Mouse (Mus musculus) heart, postnatal 0 days (tissue): ENCODE data around the gene Chil1. TPM values are rescaled to one million over a fixed set of nuclear protein-coding genes. Genes with fewer than 3 reads are reported as not detected.

Experiments
- ATAC-seq: fragments of 200-750 bp; cut with Nextera tagmentation; 2 replicates; pipeline ENCODE4 v1.8.0; 2017; ENCODE audit warnings: low read depth, moderate number of reproducible peaks, moderate library complexity; ENCODE audit not compliant: insufficient read depth
- DNase-seq: peaks from one replicate; pipeline ENCODE4 v3.0.0-alpha.2; 2016; ENCODE audit warnings: low spot score
- H3K27ac ChIP-seq: fragments of 300-500 bp; sonication (generic); 2 replicates; pipeline ENCODE4 v1.5.1; 2014; ENCODE audit warnings: low read depth, mild to moderate bottlenecking
- H3K27me3 ChIP-seq: fragments of 300-500 bp; sonication (generic); 2 replicates; pipeline ENCODE4 v1.6.1; 2014; ENCODE audit warnings: low read length, mixed read lengths; ENCODE audit not compliant: control insufficient read depth, insufficient read depth
- H3K36me3 ChIP-seq: fragments of 300-500 bp; sonication (generic); replicated peaks from 2 replicates; pipeline ENCODE4 v1.6.1; 2014; ENCODE audit warnings: low read length, mixed read lengths; ENCODE audit not compliant: control insufficient read depth, insufficient read depth
- H3K4me1 ChIP-seq: fragments of 300-500 bp; sonication (generic); 2 replicates; pipeline ENCODE4 v1.6.1; 2014; ENCODE audit warnings: antibody characterized with exemption; ENCODE audit not compliant: control insufficient read depth, insufficient read depth
- H3K4me2 ChIP-seq: fragments of 300-500 bp; sonication (generic); 2 replicates; pipeline ENCODE4 v1.6.1; 2014; ENCODE audit warnings: low read depth, mild to moderate bottlenecking, low read length, moderate library complexity
- H3K4me3 ChIP-seq: fragments of 300-500 bp; sonication (generic); 2 replicates; pipeline ENCODE4 v1.5.1; 2014; ENCODE audit warnings: low read depth, low read length
- H3K9ac ChIP-seq: fragments of 300-500 bp; sonication (generic); replicated peaks from 2 replicates; pipeline ENCODE4 v1.6.1; 2014; ENCODE audit warnings: low read depth, low read length, mixed read lengths
- H3K9me3 ChIP-seq: fragments of 300-500 bp; sonication (generic); replicated peaks from 2 replicates; pipeline ENCODE4 v1.6.1; 2016; ENCODE audit warnings: low read length; ENCODE audit not compliant: control insufficient read depth
- CTCF ChIP-seq: IDR thresholded peaks from 2 replicates; pipeline ENCODE4 v1.5.1; 2016; ENCODE audit warnings: antibody characterized with exemption, control low read depth, low read depth
- EP300 ChIP-seq: IDR thresholded peaks from 2 replicates; pipeline ENCODE4 v1.6.1; 2016; ENCODE audit warnings: antibody characterized with exemption, low read depth
- WGBS: fragments of 180-500 bp; shearing (Covaris S2); extraction: QIAGEN DNeasy Blood & Tissue Kit; methylation state at CpG from one replicate; pipeline ENCODE4 v1.1.7; 2014; 5-methylcytosine and 5-hydroxymethylcytosine counted together
- polyA plus RNA-seq: library from polyadenylated mRNA; unstranded; fragments of >200 nt; fragmentation: Nextera tagmentation; extraction: Ambion mirVana; gene quantifications from 2 replicates; pipeline ENCODE4 v1.2.1, GENCODE M21; 2015
- total RNA-seq: library from RNA; depleted of rRNA; stranded (reverse); fragments of >200 nt; gene quantifications from 2 replicates; pipeline ENCODE4 v1.2.3, GENCODE M21; 2014; ENCODE audit warnings: low replicate concordance

The Chil1 gene
- total and polyA plus RNA-seq, 2 experiments from 2014 or later = 0.59 to 0.69 TPM

- Histone ChIP-seq H3K4me2 (no peak overlapping the region), H3K9ac (no peak overlapping the region), H3K27ac (no peak overlapping the region), H3K4me1 (peaks cover 11% of the 10 kb centered on the region), H3K36me3 (no peaks in the 10 kb centered on the region; the same call in 1 of the 2 replicates), H3K27me3 (no peaks in the 10 kb centered on the region), H3K4me3 (no peak overlapping the region), H3K9me3 (no peaks in the 10 kb centered on the region)
- TF ChIP-seq EP300 (no peak), CTCF (no peak)
- no peak for DNase-seq
- WGBS = 84% methylated on average over 6 of the region's 6 CpGs
- ATAC-seq = no peak
Observed at GRCm38 (mm10) chr1:134200998-134201686, 19.2 kb downstream of the Chil1 start.

DNA sequence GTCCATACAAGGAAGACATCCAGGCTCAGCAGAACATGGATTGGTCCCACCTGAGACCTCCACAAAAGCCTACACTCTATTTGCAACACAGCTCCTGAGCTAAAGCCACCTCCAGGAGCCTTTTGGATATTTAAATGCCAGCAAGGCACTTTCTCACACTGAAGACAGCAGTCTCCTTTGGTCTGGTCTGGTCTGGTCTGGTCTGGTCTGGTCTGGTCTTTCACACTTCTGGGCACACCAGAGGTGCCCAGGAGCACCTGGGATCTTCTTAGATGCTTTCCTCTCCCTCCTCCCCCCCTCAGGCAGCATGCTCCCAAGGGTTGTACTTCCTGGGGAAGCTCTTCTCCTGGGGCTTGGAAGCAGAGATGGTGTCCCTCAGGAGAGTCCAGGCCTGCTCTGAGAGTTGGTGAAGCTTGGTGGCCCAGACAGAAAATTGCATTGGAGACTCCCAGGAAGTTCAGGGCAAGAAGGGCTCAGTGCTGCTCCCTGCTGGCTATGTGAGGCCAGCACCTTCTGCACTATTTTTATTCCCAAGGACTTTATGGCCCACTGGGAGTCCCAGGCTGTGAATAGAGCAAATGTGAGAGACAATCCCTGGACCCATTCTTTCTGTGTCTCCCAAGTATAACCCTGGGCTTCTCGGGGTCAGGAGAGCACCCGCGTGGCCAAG, 19.9 kb downstream of the Chil1 start:
- ATAC-seq (no peak; the same call in 1 of the 2 replicates), DNase-seq (no peak)
- Histone ChIP-seq H3K9ac (no peak overlapping the region), H3K27ac (no peak overlapping the region), H3K9me3 (no peaks in the 10 kb centered on the region), H3K36me3 (no peaks in the 10 kb centered on the region; the same call in 1 of the 2 replicates), H3K4me2 (no peak overlapping the region), H3K27me3 (no peaks in the 10 kb centered on the region), H3K4me1 (peaks cover 12% of the 10 kb centered on the region), H3K4me3 (no peak overlapping the region)
- WGBS = 45% methylated on average over 3 of the region's 3 CpGs
- TF ChIP-seq CTCF (peak; percentile 74), EP300 (no peak)

- Histone ChIP-seq H3K9ac (no peak overlapping the region), H3K9me3 (0 out of 2 replicates have a peak, but pooled peaks cover 2% of the 10 kb centered on the region), H3K4me1 (peaks cover 12% of the 10 kb centered on the region), H3K36me3 (no peaks in the 10 kb centered on the region; the same call in 1 of the 2 replicates), H3K4me3 (no peak overlapping the region), H3K4me2 (no peak overlapping the region), H3K27ac (no peak overlapping the region), H3K27me3 (no peaks in the 10 kb centered on the region)
- no peak for TF ChIP-seq CTCF
- no peak for TF ChIP-seq EP300
- DNase-seq (no peak), ATAC-seq (no peak)
- 90% methylated on average over 13 of the region's 13 CpGs for WGBS
Observed at GRCm38 (mm10) chr1:134204230-134204629, 22.3 kb downstream of the Chil1 start.

DNA sequence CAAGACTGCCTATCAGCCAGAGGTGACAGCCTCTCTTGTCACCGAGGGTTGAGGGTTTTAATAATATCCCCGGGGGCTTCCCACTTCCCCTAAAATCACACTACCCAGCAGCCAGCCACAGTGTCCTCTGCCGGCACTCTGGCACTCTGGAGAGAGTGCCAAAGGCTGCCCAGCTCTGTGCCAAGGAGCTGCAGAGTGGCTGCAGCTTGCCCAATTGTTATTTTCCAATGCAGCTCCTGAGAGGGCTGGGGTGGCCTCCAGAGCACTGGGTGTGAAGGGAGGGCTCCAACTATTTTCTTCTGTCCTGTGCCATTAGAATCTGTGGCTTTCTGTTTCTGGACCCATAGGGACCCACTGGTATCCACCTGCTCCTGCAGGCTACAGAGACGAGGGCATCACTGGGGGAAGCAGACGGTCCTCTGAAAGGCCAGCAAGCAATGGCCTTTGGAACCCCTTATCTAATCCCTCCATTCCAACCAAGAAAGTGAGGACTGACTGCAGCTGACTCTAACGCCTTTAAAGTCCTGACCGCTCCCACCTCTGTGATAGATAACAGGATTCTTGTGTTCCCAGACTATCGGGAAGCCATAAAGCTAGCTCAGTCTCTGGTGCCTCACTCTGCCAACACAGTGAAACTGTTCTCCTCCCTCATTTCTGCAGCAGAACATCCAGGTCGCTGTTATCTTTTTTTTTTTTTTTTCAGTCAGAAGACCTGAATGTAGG, 23.5 kb downstream of the Chil1 start:
- Histone ChIP-seq H3K27me3 (no peaks in the 10 kb centered on the region), H3K9me3 (0 out of 2 replicates have a peak, but pooled peaks cover 2% of the 10 kb centered on the region), H3K4me1 (peaks cover 14% of the 10 kb centered on the region), H3K4me2 (no peak overlapping the region), H3K9ac (no peak overlapping the region), H3K36me3 (no peaks in the 10 kb centered on the region; the same call in 1 of the 2 replicates), H3K4me3 (no peak overlapping the region), H3K27ac (no peak overlapping the region; the same call in 1 of the 2 replicates)
- TF ChIP-seq CTCF = no peak
- no peak for TF ChIP-seq EP300
- WGBS = 16% methylated on average over 9 of the region's 9 CpGs
- no peak for DNase-seq
- ATAC-seq = no peak

DNA sequence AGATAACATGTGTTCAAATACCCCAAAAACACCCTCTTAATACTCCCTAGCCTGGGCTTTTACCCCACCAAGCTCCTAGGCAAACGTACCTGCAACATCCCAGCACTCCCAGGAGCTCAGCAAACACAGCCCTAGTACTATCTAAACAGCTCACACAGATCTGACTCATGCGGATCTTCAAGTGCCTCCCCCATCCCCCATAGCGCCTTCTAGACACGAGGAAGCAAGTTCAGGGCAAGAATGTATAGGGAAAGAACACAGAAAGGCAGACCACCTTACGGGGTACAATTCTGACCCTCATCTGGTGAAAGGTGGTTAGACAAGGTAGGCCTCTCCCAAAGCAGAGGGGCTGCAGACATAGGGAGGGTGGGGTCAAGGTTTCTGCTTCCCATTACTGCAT, 24.1 kb downstream of the Chil1 start:
- 0 out of 2 replicates have a peak, but pooled peaks cover 2% of the 10 kb centered on the region for H3K9me3 ChIP-seq
- no peak overlapping the region for H3K4me2 ChIP-seq
- DNase-seq (no peak), ATAC-seq (no peak)
- WGBS = 40% methylated on average over 5 of the region's 5 CpGs
- no peaks in the 10 kb centered on the region for H3K27me3 ChIP-seq
- H3K4me3 ChIP-seq = no peak overlapping the region
- no peaks in the 10 kb centered on the region; the same call in 1 of the 2 replicates for H3K36me3 ChIP-seq
- TF ChIP-seq CTCF (no peak), EP300 (no peak)
- peaks cover 19% of the 10 kb centered on the region for H3K4me1 ChIP-seq
- H3K27ac ChIP-seq = no peak overlapping the region
- H3K9ac ChIP-seq = no peak overlapping the region
